Comparison of ENCODE assay signal across 12 mouse cellular contexts in the genomic region with DNA sequence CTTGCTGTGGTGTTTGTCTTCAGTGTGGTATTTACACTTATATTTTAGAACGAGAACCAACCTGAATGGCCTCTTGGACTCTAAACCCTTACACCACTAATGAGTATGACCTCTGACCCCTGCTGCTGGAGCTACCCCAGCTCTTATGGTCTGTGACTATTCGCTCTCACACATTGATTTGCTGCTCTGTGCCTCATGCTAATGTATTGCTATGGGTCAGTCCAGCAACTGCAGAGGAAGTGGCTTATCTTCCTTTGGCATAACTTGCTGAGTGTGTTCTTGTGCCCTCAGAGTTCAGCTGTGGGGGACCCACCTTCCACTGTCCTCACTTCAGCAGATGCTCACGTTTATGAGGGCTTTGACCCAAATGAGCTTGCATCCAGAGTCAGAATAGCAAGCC. TPM values are rescaled to one million over a fixed set of nuclear protein-coding genes. Genes with fewer than 3 reads are reported as not detected.
DNase-seq lines count a peak whose midpoint lies in the region; ATAC-seq and TF ChIP-seq lines count a peak whose summit lies in the region.
"Had no signal": no experiment of that assay in that cellular context is flagged by ENCODE, and none has a peak within 500 bp of the region (broad histone marks: within the 10 kb centered on the region; RNA-seq: fewer than 3 reads in every experiment).

No protein-coding gene starts in this region.

- H3K4me2 ChIP-seq in forebrain, embryonic 14.5 days (ENCODE audit: low read length) = no peak overlapping the region
- H3K4me2 ChIP-seq: heart, embryonic 15.5 days; hindbrain, embryonic 15.5 days had no signal

- ATAC-seq in erythroid progenitor cell, adult 5-6 weeks (replicated peaks; ENCODE audit: low FRiP score, poor library complexity, severe bottlenecking) = 0 out of 2 replicates have a peak, but pooled peaks have one; percentile 32
- peak; percentile 5; the same call in 1 of the 2 replicates for ATAC-seq in megakaryocyte progenitor cell, adult 5-6 weeks (replicated peaks; ENCODE audit: poor library complexity)
- ATAC-seq in forebrain, embryonic 14.5 days = no peak
- ATAC-seq: lung, postnatal 0 days had no signal

- H3K27ac ChIP-seq in gastrocnemius, adult 2 months = no peak overlapping the region
- H3K27ac ChIP-seq in forebrain, embryonic 14.5 days (ENCODE audit: low read depth, low read length) = no peak overlapping the region
- H3K27ac ChIP-seq: heart, embryonic 15.5 days; hindbrain, embryonic 15.5 days had no signal

- WGBS in forebrain, embryonic 14.5 days = 89% methylated on average over 3 of the region's 3 CpGs

- H3K9ac ChIP-seq in forebrain, embryonic 14.5 days (ENCODE audit: low read length) = no peak overlapping the region
- H3K9ac ChIP-seq: heart, embryonic 15.5 days; hindbrain, embryonic 15.5 days had no signal

- DNase-seq in embryo, embryonic 10 days (ENCODE audit: low spot score) = peak; percentile 19
- no peak for DNase-seq in embryo, embryonic 9.5 days (ENCODE audit: extremely low spot score)
- peak; percentile 53 for DNase-seq in kidney, postnatal 14 days
- no peak for DNase-seq in gastrocnemius, adult 2 months
- no peak for DNase-seq in forebrain, embryonic 14.5 days (ENCODE audit: low spot score)
- no peak for DNase-seq in ovary, postnatal 36 days (ENCODE audit: low spot score)
- DNase-seq: cerebellum, adult 2 months had no signal

- H3K4me3 ChIP-seq in gastrocnemius, adult 2 months = no peak overlapping the region
- no peak overlapping the region for H3K4me3 ChIP-seq in forebrain, embryonic 14.5 days (ENCODE audit: low read depth, low read length)
- H3K4me3 ChIP-seq: heart, embryonic 15.5 days; hindbrain, embryonic 15.5 days had no signal

- peaks cover 35% of the 10 kb centered on the region for H3K36me3 ChIP-seq in forebrain, embryonic 14.5 days (ENCODE audit: control insufficient read depth, insufficient read depth, low read length)

- H3K9me3 ChIP-seq in forebrain, embryonic 14.5 days (replicated peaks; ENCODE audit: control insufficient read depth, low read length) = no peaks in the 10 kb centered on the region
- H3K9me3 ChIP-seq: heart, embryonic 15.5 days; hindbrain, embryonic 15.5 days had no signal

- no peaks in the 10 kb centered on the region for H3K27me3 ChIP-seq in forebrain, embryonic 14.5 days (replicated peaks; ENCODE audit: control insufficient read depth, insufficient read depth, low read length)
- H3K27me3 ChIP-seq: heart, embryonic 15.5 days; hindbrain, embryonic 15.5 days had no signal

- no peak for TF ChIP-seq CTCF in gastrocnemius, adult 2 months (IDR thresholded peaks at IDR 0.05)

- H3K4me1 ChIP-seq in forebrain, embryonic 14.5 days (ENCODE audit: control insufficient read depth, insufficient read depth, low read length) = no peaks in the 10 kb centered on the region
- H3K4me1 ChIP-seq: hindbrain, embryonic 15.5 days had no signal

- intact Hi-C loops in gastrocnemius, adult 2 months (cut with DNase I) = no loop called here

RNA-seq across cellular contexts. Expression of gene Minpp1, which starts 24.7 kb away (rescaled TPM):
- 55.3 and 67.4 TPM in 2 replicates for total RNA-seq in erythroid progenitor cell, adult 5-6 weeks (2015; ENCODE audit: low replicate concordance)
- total RNA-seq in erythroid progenitor cell, adult 5-6 weeks (2017; ENCODE audit: low replicate concordance) = 49.5 and 71.1 TPM in 2 replicates
- 58.3 and 67.6 TPM in 2 replicates for total RNA-seq in megakaryocyte progenitor cell, adult 5-6 weeks (2015)
- total RNA-seq in megakaryocyte progenitor cell, adult 5-6 weeks (2017) = 45.6 and 53.2 TPM in 2 replicates
- 10 to 100 TPM; 14.4 to 14.6 TPM for total RNA-seq in gastrocnemius, adult 2 months (2021)
- 37.5 and 49.9 TPM in 2 replicates for polyA plus RNA-seq in forebrain, embryonic 14.5 days (2014; fragmentation: Nextera tagmentation; extraction: Ambion mirVana)

RNA-seq across cellular contexts. Expression of gene Rpl9-ps6, which starts 43.9 kb away (rescaled TPM):
- 84.7 and 123 TPM in 2 replicates for total RNA-seq in erythroid progenitor cell, adult 5-6 weeks (2015; ENCODE audit: low replicate concordance)
- 19.6 and 57.5 TPM in 2 replicates for total RNA-seq in erythroid progenitor cell, adult 5-6 weeks (2017; ENCODE audit: low replicate concordance)
- 253 and 285 TPM in 2 replicates for total RNA-seq in megakaryocyte progenitor cell, adult 5-6 weeks (2015)
- total RNA-seq in megakaryocyte progenitor cell, adult 5-6 weeks (2017) = 104 and 124 TPM in 2 replicates
- 10 to 100 TPM; 27.1 to 36.4 TPM for total RNA-seq in gastrocnemius, adult 2 months (2021)
- polyA plus RNA-seq in forebrain, embryonic 14.5 days (2014; fragmentation: Nextera tagmentation; extraction: Ambion mirVana) = 73.1 and 96.9 TPM in 2 replicates

Comparison
In these comparisons a context has a peak if more than half of its experiments do, and no peak if none do; other contexts are left out.
1. DNase-seq: peak in embryo, embryonic 10 days (single experiment) and kidney, postnatal 14 days (single experiment); none in embryo, embryonic 9.5 days (single experiment), gastrocnemius, adult 2 months (single experiment), forebrain, embryonic 14.5 days (single experiment) and ovary, postnatal 36 days (single experiment).